Mouse (Mus musculus) liver, embryonic 11.5 days (tissue): ENCODE results near the gene D930020B18Rik. TPM values are rescaled to one million over a fixed set of nuclear protein-coding genes. Genes with fewer than 3 reads are reported as not detected.

Source experiments
- ATAC-seq: fragments of 200-750 bp; cut with Nextera tagmentation; replicated peaks from 2 replicates; pipeline ENCODE4 v1.8.0; 2017; ENCODE audit warnings: moderate number of reproducible peaks, mild to moderate bottlenecking, moderate TSS enrichment, moderate library complexity; ENCODE audit not compliant: low FRiP score
- DNase-seq: peaks from one replicate; pipeline ENCODE4 v3.0.0-alpha.2; 2017; ENCODE audit warnings: low spot score
- H3K27ac ChIP-seq: fragments of 300-500 bp; sonication (generic); 2 replicates; pipeline ENCODE4 v1.5.1; 2014; ENCODE audit warnings: mild to moderate bottlenecking, low read depth, low read length, control low read depth
- H3K27me3 ChIP-seq: fragments of 300-500 bp; sonication (generic); replicated peaks from 2 replicates; pipeline ENCODE4 v1.6.1; 2014; ENCODE audit warnings: low read length, mixed read lengths; ENCODE audit not compliant: control insufficient read depth, insufficient read depth
- H3K36me3 ChIP-seq: fragments of 300-500 bp; sonication (generic); 2 replicates; pipeline ENCODE4 v1.6.1; 2014; ENCODE audit warnings: mild to moderate bottlenecking, low read length, moderate library complexity, mixed read lengths; ENCODE audit not compliant: control insufficient read depth, insufficient read depth
- H3K4me1 ChIP-seq: fragments of 300-500 bp; sonication (generic); replicated peaks from 2 replicates; pipeline ENCODE4 v1.6.1; 2014; ENCODE audit warnings: low read length, mixed read lengths; ENCODE audit not compliant: control insufficient read depth, insufficient read depth
- H3K4me2 ChIP-seq: fragments of 300-500 bp; sonication (generic); 2 replicates; pipeline ENCODE4 v1.6.1; 2014; ENCODE audit warnings: mild to moderate bottlenecking, control low read depth, moderate library complexity
- H3K4me3 ChIP-seq: fragments of 300-500 bp; sonication (generic); 2 replicates; pipeline ENCODE4 v1.5.1; 2014; ENCODE audit warnings: low read depth, low read length, control low read depth
- H3K9ac ChIP-seq: fragments of 300-500 bp; sonication (generic); 2 replicates; pipeline ENCODE4 v1.6.1; 2014; ENCODE audit warnings: low read depth, low read length, control low read depth
- H3K9me3 ChIP-seq: fragments of 300-500 bp; sonication (generic); 2 replicates; pipeline ENCODE4 v1.6.1; 2016; ENCODE audit warnings: low read length, inconsistent platforms, mixed read lengths; ENCODE audit not compliant: control insufficient read depth
- WGBS: fragments of 180-500 bp; shearing (Covaris S2); extraction: QIAGEN DNeasy Blood & Tissue Kit; methylation state at CpG from one replicate; pipeline ENCODE4 v1.1.7; 2014; 5-methylcytosine and 5-hydroxymethylcytosine counted together
- microRNA-seq: library from miRNA; unstranded; fragments of <30 nt; microRNA quantifications from one replicate; pipeline ENCODE4, GENCODE M21; 2017; ENCODE audit warnings: borderline number of aligned reads
- polyA plus RNA-seq: library from polyadenylated mRNA; unstranded; fragments of >200 nt; fragmentation: Nextera tagmentation; extraction: Ambion mirVana; gene quantifications from 2 replicates; pipeline ENCODE4 v1.2.1, GENCODE M21; 2014

Gene D930020B18Rik
- polyA plus RNA-seq, 1 experiment from 2014 or later = not detected

GRCm38 (mm10) chr10:121731048-121731725, 89.8 kb downstream of the D930020B18Rik start:
- WGBS = 71% methylated on average over 8 of the region's 8 CpGs
- Histone ChIP-seq H3K9ac (no peak overlapping the region), H3K27me3 (no peaks in the 10 kb centered on the region), H3K36me3 (no peaks in the 10 kb centered on the region), H3K4me3 (no peak overlapping the region), H3K27ac (no peak overlapping the region), H3K4me1 (no peaks in the 10 kb centered on the region), H3K9me3 (no peaks in the 10 kb centered on the region), H3K4me2 (no peak overlapping the region)
- DNase-seq (no peak), ATAC-seq (no peak)

GRCm38 (mm10) chr10:121732542-121732941, 91.2 kb downstream of the D930020B18Rik start:
- Histone ChIP-seq H3K4me2 (no peak overlapping the region), H3K27ac (no peak overlapping the region), H3K4me3 (no peak overlapping the region), H3K36me3 (no peaks in the 10 kb centered on the region), H3K27me3 (no peaks in the 10 kb centered on the region), H3K9me3 (no peaks in the 10 kb centered on the region), H3K9ac (no peak overlapping the region), H3K4me1 (no peaks in the 10 kb centered on the region)
- DNase-seq (no peak), ATAC-seq (no peak)
- 86% methylated on average over 9 of the region's 9 CpGs for WGBS

- no peak overlapping the region for H3K27ac ChIP-seq
- 0 out of 2 replicates have a peak, but pooled peaks cover 9% of the 10 kb centered on the region for H3K4me1 ChIP-seq
- no peaks in the 10 kb centered on the region for H3K9me3 ChIP-seq
- H3K27me3 ChIP-seq = no peaks in the 10 kb centered on the region
- H3K4me2 ChIP-seq = no peak overlapping the region
- 86% methylated on average over 3 of the region's 3 CpGs for whole genome bisulfite sequencing
- no peak overlapping the region for H3K9ac ChIP-seq
- H3K4me3 ChIP-seq = no peak overlapping the region
- DNase-seq (no peak), ATAC-seq (no peak)
- H3K36me3 ChIP-seq = no peaks in the 10 kb centered on the region
Observed at GRCm38 (mm10) chr10:121737256-121737655, 95.9 kb downstream of the D930020B18Rik start.

GRCm38 (mm10) chr10:121739548-121740505, 98.4 kb downstream of the D930020B18Rik start, which contains the start of gene BC048403:
Gene BC048403, plus strand, starts transcription at chr10:121739937.
- H3K4me2 ChIP-seq = peak within 1 kb of the TSS; percentile 83
- H3K36me3 ChIP-seq = peaks cover 3% of the 10 kb centered on the region; the same call in 1 of the 2 replicates
- ATAC-seq (peak; percentile 92), DNase-seq (peak; percentile 94)
- peak within 1 kb of the TSS; percentile 80 for H3K4me3 ChIP-seq
- H3K9ac ChIP-seq = peak within 1 kb of the TSS; percentile 81
- no peaks in the 10 kb centered on the region for H3K27me3 ChIP-seq
- peak within 1 kb of the TSS; percentile 11; the same call in 1 of the 2 replicates for H3K27ac ChIP-seq
- H3K9me3 ChIP-seq = no peaks in the 10 kb centered on the region
- H3K4me1 ChIP-seq = 0 out of 2 replicates have a peak, but pooled peaks cover 9% of the 10 kb centered on the region
- under 1% methylated on average over 66 of the region's 68 CpGs for WGBS

- ATAC-seq = no peak
- 73% methylated on average over 4 of the region's 4 CpGs for WGBS
Observed at GRCm38 (mm10) chr10:121742336-121742735, 100.9 kb downstream of the D930020B18Rik start.

More at GRCm38 (mm10) chr10:121742336-121742735, 100.9 kb downstream of the D930020B18Rik start:
- Histone ChIP-seq H3K27me3 (no peaks in the 10 kb centered on the region), H3K36me3 (peaks cover 24% of the 10 kb centered on the region), H3K9me3 (no peaks in the 10 kb centered on the region), H3K4me3 (no peak overlapping the region), H3K4me1 (0 out of 2 replicates have a peak, but pooled peaks cover 9% of the 10 kb centered on the region), H3K27ac (no peak overlapping the region), H3K9ac (no peak overlapping the region), H3K4me2 (no peak overlapping the region)
- DNase-seq = no peak

Small RNAs within 50 kb of the gene (microRNA-seq; reads per million reads assigned to microRNA genes)
- gene Gm24330 = not detected

Other genes starting within 250 kb of the D930020B18Rik start
- 14.0 and 15.4 TPM in 2 replicates for gene Rassf3, start 165.2 kb upstream of the D930020B18Rik start, polyA plus RNA-seq
- 32.0 and 32.1 TPM in 2 replicates for gene Tbk1, start 54.8 kb upstream of the D930020B18Rik start, polyA plus RNA-seq
- 103 and 114 TPM in 2 replicates for gene Xpot, start 15.3 kb upstream of the D930020B18Rik start, polyA plus RNA-seq
- 5.6 and 6.7 TPM in 2 replicates for gene BC048403, start 98.3 kb downstream of the D930020B18Rik start, polyA plus RNA-seq